Mouse (Mus musculus) Patski (cell line): Measurements from ENCODE around the gene Socs2. TPM values are rescaled to one million over a fixed set of nuclear protein-coding genes. Genes with fewer than 3 reads are reported as not detected.

ENCODE experiments used
- ATAC-seq: fragments of 100-300 bp; one replicate; pipeline ENCODE4 v1.8.0; 2021
- CTCF ChIA-PET: fragments of 350-600 bp; sonication (Branson Sonifier 250); formaldehyde crosslinking; loops from one replicate; lab custom pipeline; 2022; ENCODE audit warnings: inconsistent platforms; lab: Charles Lee
- POLR2A ChIA-PET: fragments of 350-600 bp; sonication (Branson Sonifier 250); formaldehyde crosslinking; loops from one replicate; lab custom pipeline; 2022; ENCODE audit warnings: antibody characterized with exemption, inconsistent platforms; lab: Charles Lee
- DNase-seq: peaks from one replicate; pipeline ENCODE4 v3.0.0-alpha.2; 2011; ENCODE audit warnings: low read depth, low spot score
- H3K27me3 ChIP-seq: fragments of 371-371 bp; one replicate; pipeline ENCODE4 v1.5.1; 2021
- CTCF ChIP-seq: fragments of 100-300 bp; IDR thresholded peaks from one replicate; pipeline ENCODE4 v1.5.1; 2021
- in situ Hi-C: fragments of 300-500 bp; cut with MboI; formaldehyde crosslinking; loops from 3 replicates; pipeline ENCODE4 v1.11.1; 2018; ENCODE audit warnings: low pct_unique_long_range_greater_than_20kb, mixed read lengths
- polyA plus RNA-seq: library from polyadenylated mRNA; unstranded; gene quantifications from one replicate; pipeline ENCODE4 v1.2.3, GENCODE M21; 2021

Socs2 gene
- polyA plus RNA-seq, 1 experiment from 2014 or later, result 42.7 TPM

DNA sequence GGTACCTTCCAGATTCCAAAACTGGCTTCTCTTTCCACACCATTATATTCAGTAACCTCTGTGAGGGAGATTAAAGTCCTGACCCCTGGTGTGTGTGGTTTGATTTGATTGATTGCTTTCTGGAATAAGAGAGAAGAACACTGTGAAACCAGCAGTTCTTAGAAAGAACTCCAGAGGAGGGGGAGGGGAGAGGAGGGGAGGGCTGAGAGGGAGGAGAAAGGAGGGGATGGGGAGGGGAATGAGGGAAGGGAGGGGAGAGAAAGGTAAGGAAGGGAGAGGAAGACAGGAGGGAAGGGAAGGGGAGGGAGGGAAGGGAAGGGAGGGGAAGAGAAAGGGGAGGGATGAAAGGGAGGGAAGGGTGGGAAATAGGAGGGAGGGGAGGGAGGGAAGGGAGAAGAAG, 62.3 kb downstream of the Socs2 start:
- ATAC-seq, result no peak
- in situ Hi-C loops, result no loop called here
- ChIA-PET CTCF (no interaction called here), POLR2A (no interaction called here)
- no peak for TF ChIP-seq CTCF
- no peak for DNase-seq
- H3K27me3 ChIP-seq, result no peaks in the 10 kb centered on the region

DNA sequence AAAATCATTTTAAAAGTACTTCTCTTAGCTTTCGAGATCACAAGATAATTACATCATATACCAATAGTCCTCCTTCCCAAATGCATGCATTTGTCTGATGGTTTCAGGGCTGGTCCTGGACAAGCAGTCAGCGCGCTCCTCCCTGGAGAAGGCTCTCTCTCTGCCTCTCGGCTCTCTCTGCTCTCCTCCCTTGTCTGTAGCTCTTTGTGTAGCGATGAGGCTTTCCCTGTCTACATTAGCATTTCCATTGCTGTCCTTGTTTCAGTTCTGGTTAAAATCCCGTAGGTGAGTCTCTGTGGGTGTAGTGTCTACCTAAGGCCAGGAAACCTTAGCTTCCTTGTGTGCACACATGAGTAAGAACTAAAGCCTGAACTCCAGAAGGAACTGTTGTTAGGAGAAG, 62.9 kb downstream of the Socs2 start:
- TF ChIP-seq CTCF, result no peak
- DNase-seq, result no peak
- no peak for ATAC-seq
- no peaks in the 10 kb centered on the region for H3K27me3 ChIP-seq
- in situ Hi-C loops, result no loop called here
- CTCF ChIA-PET, result interaction anchor here (0.9 kb wide), 1 partner anchor 363 kb away, joined by 3 read pairs; no protein-coding TSS in a partner anchor
- POLR2A ChIA-PET, result no interaction called here

DNA sequence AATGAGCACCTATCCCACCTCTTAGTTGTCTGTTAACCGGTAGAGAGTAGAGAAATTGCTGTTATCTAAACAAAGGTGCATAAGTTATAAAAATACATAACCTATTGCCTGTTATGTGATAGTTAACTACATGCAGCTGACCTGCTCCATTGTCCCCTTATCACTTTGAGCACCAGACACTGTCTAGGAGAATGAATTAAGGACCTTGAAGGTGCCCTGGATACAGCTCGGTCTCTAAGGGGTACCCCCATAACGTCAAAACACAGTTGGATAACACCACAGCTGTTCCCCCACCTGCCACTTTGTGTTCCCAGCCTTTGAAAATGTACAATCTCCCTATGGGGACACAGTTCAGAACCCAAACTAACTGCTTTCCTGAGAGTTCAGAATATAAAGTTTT, 68.5 kb downstream of the Socs2 start:
- DNase-seq (no peak), ATAC-seq (no peak)
- in situ Hi-C loops, result no loop called here
- ChIA-PET POLR2A (interaction anchor here (0.6 to 0.7 kb wide), 2 partner anchors 8 to 46 kb away, joined by 3 read pairs; no protein-coding TSS in a partner anchor), CTCF (interaction anchor here (1.2 kb wide), 1 partner anchor 10 kb away, joined by 3 read pairs; no protein-coding TSS in a partner anchor)
- no peak for TF ChIP-seq CTCF
- no peaks in the 10 kb centered on the region for H3K27me3 ChIP-seq

DNA sequence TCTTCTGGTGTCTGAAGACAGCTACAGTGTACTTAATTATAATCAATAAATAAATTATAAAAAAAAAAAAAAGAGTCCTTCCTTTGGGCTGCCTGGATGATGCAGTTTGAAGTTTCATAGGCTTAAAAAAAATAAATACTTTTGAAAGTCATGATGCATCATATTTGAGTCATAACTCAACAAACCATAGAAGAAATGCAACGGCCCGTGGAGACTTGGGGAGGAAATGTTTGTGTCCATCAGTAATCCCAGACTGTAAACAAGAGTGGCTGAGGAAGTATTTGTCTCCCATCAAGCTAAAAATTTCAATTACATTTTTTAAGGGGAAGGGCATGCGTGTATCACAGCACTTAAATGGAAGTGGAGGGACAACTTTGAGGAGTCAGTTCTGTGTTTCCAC, 69.2 kb downstream of the Socs2 start:
- TF ChIP-seq CTCF, result no peak
- DNase-seq (no peak), ATAC-seq (no peak)
- no peaks in the 10 kb centered on the region for H3K27me3 ChIP-seq
- in situ Hi-C loops, result no loop called here
- CTCF ChIA-PET, result no interaction called here
- POLR2A ChIA-PET, result interaction anchor here (0.6 kb wide), 2 partner anchors 46 to 1230 kb away, joined by 3 to 4 read pairs; no protein-coding TSS in a partner anchor

DNA sequence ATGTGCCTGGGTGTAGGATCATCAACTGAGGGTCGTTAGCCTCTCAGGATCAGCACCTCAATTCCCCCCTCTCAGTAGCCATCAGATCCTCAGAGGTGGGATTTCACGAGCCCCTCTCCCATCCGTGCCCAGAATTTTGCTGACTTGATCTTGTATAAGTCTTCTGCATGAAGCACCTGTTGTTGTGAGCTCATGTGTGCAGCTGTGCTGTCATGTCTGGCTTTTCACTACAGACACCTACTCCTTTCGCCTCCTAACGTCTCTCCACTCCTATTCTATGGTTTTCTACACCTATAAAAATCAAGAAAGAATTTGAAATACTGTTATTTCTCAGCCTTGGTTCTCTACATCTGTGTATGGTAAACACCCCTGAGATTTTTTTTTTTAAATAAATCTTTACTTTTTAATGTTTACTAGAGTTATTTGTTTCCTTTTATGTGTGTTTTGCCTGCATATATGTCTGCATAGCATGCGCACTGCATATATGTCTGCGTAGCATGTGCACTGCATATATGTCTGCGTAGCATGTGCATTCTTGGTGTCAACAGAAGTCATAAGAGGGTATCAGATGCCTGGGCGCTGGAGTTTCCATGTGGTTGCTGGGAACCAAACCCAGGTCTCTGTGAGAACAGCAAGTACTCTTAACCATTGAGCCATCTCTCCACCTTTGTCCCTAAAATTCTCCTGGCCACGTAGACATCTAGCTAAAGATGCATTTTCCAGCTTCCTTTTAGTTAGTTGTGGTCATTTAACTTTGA, 74.0 kb downstream of the Socs2 start:
- no peak for ATAC-seq
- ChIA-PET CTCF (no interaction called here), POLR2A (no interaction called here)
- in situ Hi-C loops, result no loop called here
- DNase-seq, result no peak
- no peaks in the 10 kb centered on the region for H3K27me3 ChIP-seq
- no peak for TF ChIP-seq CTCF

DNA sequence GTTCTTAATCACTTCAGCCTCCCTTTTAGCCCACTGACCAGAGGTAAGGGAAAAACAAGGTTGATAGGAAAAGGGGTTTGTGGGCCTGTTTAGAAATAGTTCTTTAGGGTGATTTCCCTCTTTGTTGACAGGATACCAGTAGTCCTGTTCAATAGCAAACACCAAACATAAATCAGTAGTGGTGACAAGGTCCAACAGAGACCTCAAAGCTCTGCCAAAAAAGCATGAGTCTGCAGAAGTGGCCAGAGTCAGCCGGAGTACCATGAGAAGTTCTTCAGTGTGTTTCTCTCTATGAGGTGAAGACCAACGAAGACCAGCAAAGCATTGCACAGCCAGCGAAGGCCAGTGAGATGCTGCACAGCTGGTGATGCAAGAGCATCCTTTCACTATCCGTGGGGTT, 76.3 kb downstream of the Socs2 start:
- no peak for TF ChIP-seq CTCF
- H3K27me3 ChIP-seq, result no peaks in the 10 kb centered on the region
- ATAC-seq, result no peak
- ChIA-PET CTCF (no interaction called here), POLR2A (interaction anchor here (1.2 kb wide), 1 partner anchor 8 kb away, joined by 3 read pairs; no protein-coding TSS in a partner anchor)
- no peak for DNase-seq
- in situ Hi-C loops, result no loop called here

DNA sequence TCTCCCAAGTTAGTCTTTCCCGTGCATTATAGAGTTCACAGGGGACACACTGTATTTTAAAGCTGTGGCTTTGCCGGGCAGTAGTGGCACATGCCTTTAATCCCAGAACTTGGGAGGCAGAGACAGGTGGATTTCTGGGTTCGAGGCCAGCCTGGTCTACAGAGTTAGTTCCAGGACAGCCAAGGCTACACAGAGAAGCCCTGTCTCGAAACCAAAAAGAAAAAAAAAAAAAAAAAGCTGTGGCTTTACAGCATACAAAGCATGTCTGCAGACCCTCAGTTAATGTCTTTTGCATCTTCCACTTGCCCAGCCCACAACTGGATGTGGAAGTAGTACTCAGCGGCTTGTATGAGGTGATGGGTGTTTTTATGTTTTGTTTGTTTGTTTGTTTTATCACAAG, 79.4 kb downstream of the Socs2 start:
- in situ Hi-C loops, result no loop called here

DNA sequence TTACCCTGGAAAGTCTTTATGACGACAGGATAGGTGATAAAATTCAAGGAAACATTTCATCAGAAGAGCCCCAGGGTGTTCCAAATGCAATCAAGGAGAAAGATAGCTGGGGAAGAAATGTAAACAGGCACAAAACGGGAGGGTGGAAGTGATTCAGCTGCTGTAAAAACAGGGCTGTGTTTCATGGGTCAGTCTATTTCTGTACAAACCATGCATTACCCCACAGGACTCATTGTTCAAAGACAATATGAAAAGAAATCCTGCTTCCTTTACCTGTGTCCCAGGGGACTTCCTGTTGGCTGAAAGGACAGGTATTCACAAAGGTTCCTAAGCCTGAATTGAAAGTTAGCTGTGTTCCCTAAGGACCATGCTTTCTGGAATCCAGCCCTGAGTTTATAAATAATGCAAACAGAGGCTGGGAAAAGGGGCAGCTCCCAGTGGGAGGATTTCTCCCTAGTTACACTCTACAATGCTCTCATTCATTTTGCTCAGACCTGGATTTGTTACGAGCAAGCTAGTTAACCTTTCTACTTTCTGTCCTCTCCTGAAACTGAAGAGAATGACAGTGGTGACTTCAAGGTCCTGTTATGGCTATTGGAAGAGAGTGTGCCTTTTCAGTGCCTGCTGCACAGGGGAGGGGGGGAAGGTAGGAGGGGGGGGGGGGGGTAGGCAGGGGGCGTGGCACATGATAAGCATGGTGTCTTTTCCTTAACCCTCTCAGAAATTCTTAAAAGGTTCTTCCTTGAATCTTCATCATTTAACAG, 80.0 kb downstream of the Socs2 start:
- POLR2A ChIA-PET, result interaction anchor here (1.5 kb wide), 1 partner anchor 12 kb away, joined by 3 read pairs; no protein-coding TSS in a partner anchor

More for the DNA sequence above, 79.4 kb downstream of the Socs2 start:
- no peak for TF ChIP-seq CTCF
- ChIA-PET CTCF (interaction anchor here (0.9 kb wide), 1 partner anchor 12 kb away, joined by 3 read pairs; no protein-coding TSS in a partner anchor), POLR2A (interaction anchor here (0.6 to 1.5 kb wide), 3 partner anchors 12 to 812 kb away, joined by 3 read pairs; no protein-coding TSS in a partner anchor)
- no peak for ATAC-seq
- H3K27me3 ChIP-seq, result no peaks in the 10 kb centered on the region
- no peak for DNase-seq

More for the DNA sequence above, 80.0 kb downstream of the Socs2 start:
- in situ Hi-C loops, result no loop called here
- H3K27me3 ChIP-seq, result no peaks in the 10 kb centered on the region
- ATAC-seq, result peak; percentile 62
- no peak for DNase-seq
- no peak for TF ChIP-seq CTCF
- CTCF ChIA-PET, result no interaction called here

Other genes starting within 250 kb of the Socs2 start
- gene Cradd, start 93.0 kb downstream of the Socs2 start, polyA plus RNA-seq, result 9.4 TPM
- gene Mrpl42, start 84.8 kb upstream of the Socs2 start, polyA plus RNA-seq, result 198 TPM
- gene Ube2n, start 98.0 kb upstream of the Socs2 start, polyA plus RNA-seq, result 132 TPM
- 68.6 TPM for gene Nudt4, start 147.0 kb upstream of the Socs2 start, polyA plus RNA-seq